Mouse (Mus musculus) hindbrain, embryonic 10.5 days (tissue): Measurements from ENCODE around the gene Atp6v1g2. TPM values are rescaled to one million over a fixed set of nuclear protein-coding genes. Genes with fewer than 3 reads are reported as not detected.

Experiments
- DNase-seq: peaks from one replicate; pipeline ENCODE4 v3.0.0-alpha.2; 2017; ENCODE audit warnings: low spot score
- H3K27ac ChIP-seq: fragments of 300-500 bp; sonication (generic); 2 replicates; pipeline ENCODE4 v1.5.1; 2016; ENCODE audit warnings: mild to moderate bottlenecking, moderate library complexity
- H3K27me3 ChIP-seq: fragments of 300-500 bp; sonication (generic); 2 replicates; pipeline ENCODE4 v1.6.1; 2016; ENCODE audit warnings: mild to moderate bottlenecking; ENCODE audit not compliant: poor library complexity, insufficient read depth, severe bottlenecking
- H3K36me3 ChIP-seq: fragments of 300-500 bp; sonication (generic); 2 replicates; pipeline ENCODE4 v1.6.1; 2016; ENCODE audit warnings: mild to moderate bottlenecking, moderate library complexity
- H3K4me1 ChIP-seq: fragments of 300-500 bp; sonication (generic); replicated peaks from 2 replicates; pipeline ENCODE4 v1.6.1; 2016; ENCODE audit warnings: mild to moderate bottlenecking
- H3K4me3 ChIP-seq: fragments of 300-500 bp; sonication (generic); 2 replicates; pipeline ENCODE4 v1.5.1; 2016; ENCODE audit warnings: mild to moderate bottlenecking, moderate library complexity
- H3K9me3 ChIP-seq: fragments of 300-500 bp; sonication (generic); 2 replicates; pipeline ENCODE4 v1.6.1; 2016; ENCODE audit warnings: mild to moderate bottlenecking, moderate library complexity
- WGBS: fragments of 180-500 bp; shearing (Covaris S2); methylation state at CpG from one replicate; pipeline ENCODE4 v1.1.7; 2016; 5-methylcytosine and 5-hydroxymethylcytosine counted together
- polyA plus RNA-seq: library from polyadenylated mRNA; unstranded; fragments of >200 nt; fragmentation: Nextera tagmentation; extraction: Ambion mirVana; gene quantifications from 2 replicates; pipeline ENCODE4 v1.2.1, GENCODE M21; 2016

Atp6v1g2 gene
- polyA plus RNA-seq, 1 experiment from 2014 or later: 12.9 TPM

DNA sequence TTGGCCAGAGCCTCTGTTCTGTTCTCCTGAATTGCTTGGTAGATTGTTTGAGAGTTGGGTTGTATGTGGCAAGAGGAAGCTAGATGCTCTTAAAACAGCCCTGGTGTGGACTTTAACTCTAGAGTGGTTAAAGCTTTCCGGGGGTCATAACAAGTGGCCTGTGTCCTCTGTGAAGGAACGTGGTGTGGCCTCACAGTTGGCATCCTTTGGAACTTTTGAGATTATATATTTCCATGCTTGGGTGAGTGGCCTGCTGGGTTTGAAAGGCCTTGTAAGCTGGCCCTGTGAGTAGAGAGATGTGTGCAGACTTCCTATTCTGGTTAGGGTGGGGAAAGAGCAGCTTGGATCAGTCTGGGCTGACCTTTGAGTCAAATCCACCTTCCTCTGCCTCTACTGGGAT is 11.5 kb downstream of the Atp6v1g2 start:
- Histone ChIP-seq H3K27me3 (no peaks in the 10 kb centered on the region), H3K27ac (no peak overlapping the region), H3K36me3 (peaks cover 71% of the 10 kb centered on the region), H3K9me3 (no peaks in the 10 kb centered on the region), H3K4me1 (peaks cover 48% of the 10 kb centered on the region), H3K4me3 (peak overlapping the region; percentile 95)
- 90% methylated on average over 2 of the region's 2 CpGs for WGBS
- no peak for DNase-seq

DNA sequence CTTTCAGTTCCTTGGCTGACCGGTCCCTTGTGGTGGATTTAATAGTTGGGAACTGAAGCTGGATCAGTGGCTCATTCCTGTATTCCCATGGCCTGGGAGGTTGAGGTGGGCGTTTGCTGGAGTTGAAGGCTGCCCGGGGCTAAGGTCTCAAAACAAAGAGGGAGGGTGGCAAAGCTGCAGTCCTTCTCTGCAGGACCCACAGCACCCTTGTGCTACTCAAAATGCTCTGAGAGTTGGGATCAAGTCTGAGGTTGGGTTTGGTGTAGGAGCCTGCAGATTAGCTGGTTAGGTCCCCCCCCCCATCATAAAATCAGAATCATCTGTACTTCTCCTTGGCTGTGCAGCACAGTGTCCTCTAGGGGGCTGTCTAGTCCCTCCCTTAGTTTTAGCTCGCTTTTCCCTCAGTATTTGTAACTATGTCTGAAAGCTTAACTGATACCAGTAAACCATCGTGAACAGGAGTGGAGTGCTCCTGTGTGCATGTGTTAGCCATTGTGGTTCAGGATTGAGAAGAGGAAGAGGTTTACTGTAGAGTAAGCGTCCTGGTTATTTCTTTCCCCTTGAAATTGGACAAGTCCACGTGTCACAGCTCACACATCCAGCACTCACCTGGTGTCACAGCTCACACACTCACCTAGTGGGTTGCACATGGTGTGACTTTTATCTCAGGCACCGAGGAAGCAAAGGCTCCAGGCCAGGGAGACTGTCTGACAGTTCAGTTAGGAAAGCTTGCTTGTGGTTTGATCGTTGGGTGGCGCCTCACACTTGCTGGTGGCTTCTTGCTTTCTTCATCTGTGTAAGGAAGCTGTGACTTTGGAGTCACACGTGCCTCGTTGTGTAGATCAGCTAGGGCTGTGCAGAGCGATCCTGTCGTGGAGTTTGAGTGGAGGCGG is 12.5 kb downstream of the Atp6v1g2 start:
- no peak for DNase-seq
- no peaks in the 10 kb centered on the region for H3K9me3 ChIP-seq
- no peak overlapping the region for H3K27ac ChIP-seq
- peaks cover 81% of the 10 kb centered on the region for H3K36me3 ChIP-seq
- 90% methylated on average over 15 of the region's 15 CpGs for WGBS
- peaks cover 38% of the 10 kb centered on the region for H3K4me1 ChIP-seq
- H3K4me3 ChIP-seq: peak overlapping the region; percentile 95; the same call in 1 of the 2 replicates
- no peaks in the 10 kb centered on the region for H3K27me3 ChIP-seq

DNA sequence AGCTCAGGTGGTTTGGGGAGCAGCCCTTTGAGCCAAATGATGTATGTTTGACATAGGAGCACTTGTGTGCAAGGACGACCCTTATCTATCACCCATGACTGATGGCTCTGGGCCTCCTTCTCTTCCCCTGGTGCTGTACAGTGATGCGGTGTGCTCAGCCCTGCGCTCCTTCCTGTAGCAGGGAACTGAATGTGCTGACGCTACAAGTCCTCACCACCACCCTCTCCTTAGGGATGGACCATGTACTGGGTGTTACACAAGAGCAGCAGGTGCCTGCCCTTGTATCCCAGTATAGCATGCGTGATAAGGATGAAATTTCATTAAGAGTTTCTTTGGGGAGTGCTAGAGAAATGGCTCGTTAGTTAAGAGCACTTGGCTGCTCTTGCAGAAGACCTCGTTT is 13.7 kb downstream of the Atp6v1g2 start:
- 94% methylated on average over 7 of the region's 7 CpGs for WGBS
- H3K27ac ChIP-seq: no peak overlapping the region
- peaks cover 37% of the 10 kb centered on the region for H3K4me1 ChIP-seq
- no peak for DNase-seq
- H3K36me3 ChIP-seq: peaks cover 92% of the 10 kb centered on the region
- no peaks in the 10 kb centered on the region for H3K27me3 ChIP-seq
- no peak overlapping the region for H3K4me3 ChIP-seq
- H3K9me3 ChIP-seq: no peaks in the 10 kb centered on the region

DNA sequence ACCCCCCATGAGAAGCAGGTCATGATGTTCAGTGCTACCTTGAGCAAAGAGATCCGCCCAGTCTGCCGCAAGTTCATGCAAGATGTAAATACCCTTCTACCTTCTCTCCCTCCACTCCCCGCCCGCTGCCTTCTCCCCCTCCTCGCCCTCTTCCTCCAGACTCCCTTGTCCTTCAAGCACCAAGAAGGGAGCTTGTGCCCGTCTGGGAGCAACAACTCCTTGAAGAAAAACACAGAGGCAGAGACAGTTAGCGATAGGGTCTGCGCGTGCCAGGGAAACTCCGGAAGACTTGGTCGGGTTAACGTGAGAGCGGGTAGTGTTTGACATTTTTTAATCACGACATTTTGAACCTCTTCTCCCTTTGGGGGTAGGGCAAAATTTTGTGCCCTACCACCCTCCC is 15.5 kb downstream of the Atp6v1g2 start:
- Histone ChIP-seq H3K9me3 (no peaks in the 10 kb centered on the region), H3K27ac (no peak overlapping the region), H3K4me1 (peaks cover 27% of the 10 kb centered on the region), H3K27me3 (no peaks in the 10 kb centered on the region), H3K4me3 (no peak overlapping the region), H3K36me3 (peaks cover 99% of the 10 kb centered on the region)
- 91% methylated on average over 14 of the region's 14 CpGs for WGBS
- DNase-seq: no peak

DNA sequence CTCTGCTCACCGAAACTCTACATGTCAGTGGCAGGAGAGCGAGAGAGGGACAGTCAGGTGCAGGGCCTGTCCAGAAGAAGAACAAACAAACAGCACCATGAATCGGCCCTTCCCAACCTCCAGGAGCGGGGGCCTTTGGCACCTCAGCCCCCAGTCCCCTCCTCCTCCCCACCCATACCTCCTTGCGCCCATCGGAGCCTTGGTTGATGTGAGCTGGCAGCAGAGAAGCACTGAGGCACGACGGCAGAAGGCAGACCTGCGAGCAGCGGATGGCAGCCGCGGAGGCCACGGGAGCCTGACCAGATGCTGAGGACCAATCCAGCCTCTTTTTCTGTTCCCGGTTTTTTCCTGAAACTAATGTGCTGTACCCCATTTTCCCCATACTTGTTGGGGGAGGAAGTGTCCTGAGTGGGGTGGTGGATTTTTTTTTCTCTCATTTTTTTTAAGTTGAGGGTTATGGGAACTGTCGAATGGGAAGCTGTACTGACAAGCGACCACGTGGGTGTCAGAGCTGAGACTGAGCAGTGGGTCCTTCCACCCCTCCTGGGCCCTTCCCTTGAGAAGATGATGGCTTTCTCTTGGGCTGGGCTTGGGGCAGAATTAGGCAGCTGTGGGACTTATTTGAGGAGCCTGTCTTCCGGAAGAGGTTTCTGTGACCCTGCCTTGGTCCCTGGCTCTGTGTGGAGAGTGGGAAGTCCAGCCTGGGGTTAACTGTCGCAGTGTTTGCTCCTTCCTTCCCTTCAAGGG is 16.2 kb downstream of the Atp6v1g2 start:
- no peak overlapping the region for H3K4me3 ChIP-seq
- 89% methylated on average over 19 of the region's 19 CpGs for WGBS
- H3K9me3 ChIP-seq: no peaks in the 10 kb centered on the region
- peaks cover 20% of the 10 kb centered on the region for H3K4me1 ChIP-seq
- no peak for DNase-seq
- no peak overlapping the region for H3K27ac ChIP-seq
- H3K27me3 ChIP-seq: no peaks in the 10 kb centered on the region
- H3K36me3 ChIP-seq: peaks cover 99% of the 10 kb centered on the region

DNA sequence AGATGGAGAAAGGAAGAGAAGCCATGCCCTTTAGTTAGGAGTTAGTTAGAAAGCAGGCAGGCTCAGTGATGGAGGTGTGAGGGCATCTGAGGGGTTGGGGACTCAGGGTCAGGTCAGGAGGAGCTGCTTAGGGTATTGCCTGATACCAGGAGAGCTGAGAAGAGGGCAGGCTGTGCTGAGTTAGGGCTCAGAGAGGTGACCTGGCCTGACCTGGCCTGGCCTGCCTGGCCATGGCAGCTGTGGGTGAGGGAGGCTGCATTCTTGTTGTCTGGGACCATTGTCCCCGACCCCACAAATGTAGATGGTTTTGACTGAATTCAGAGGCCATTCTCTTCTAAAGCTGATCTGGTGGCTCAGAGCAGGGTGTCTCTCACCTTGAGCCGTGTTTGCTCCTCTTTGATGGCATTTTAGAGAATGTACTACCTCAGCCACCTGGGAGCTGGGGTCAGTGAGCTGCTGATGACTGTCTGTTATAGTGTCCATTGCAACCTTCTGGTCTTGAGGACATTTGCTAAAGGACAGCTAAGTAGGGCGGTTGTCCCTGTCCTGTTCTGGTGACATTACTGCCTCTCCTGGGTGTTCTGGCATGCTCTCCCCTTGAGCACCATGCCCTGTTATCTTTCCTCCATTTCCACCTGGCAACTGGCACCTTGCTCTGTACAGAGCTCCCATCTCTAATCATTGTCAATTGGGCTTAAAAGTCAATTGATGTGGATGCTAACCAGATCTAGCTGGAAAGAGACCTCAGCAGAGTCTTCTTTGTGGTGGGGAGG is 17.1 kb downstream of the Atp6v1g2 start:
- H3K4me1 ChIP-seq: peaks cover 11% of the 10 kb centered on the region
- WGBS: 91% methylated on average over 3 of the region's 3 CpGs
- H3K36me3 ChIP-seq: peaks cover 91% of the 10 kb centered on the region
- DNase-seq: no peak
- H3K27ac ChIP-seq: no peak overlapping the region
- H3K27me3 ChIP-seq: no peaks in the 10 kb centered on the region
- no peaks in the 10 kb centered on the region for H3K9me3 ChIP-seq
- H3K4me3 ChIP-seq: no peak overlapping the region

DNA sequence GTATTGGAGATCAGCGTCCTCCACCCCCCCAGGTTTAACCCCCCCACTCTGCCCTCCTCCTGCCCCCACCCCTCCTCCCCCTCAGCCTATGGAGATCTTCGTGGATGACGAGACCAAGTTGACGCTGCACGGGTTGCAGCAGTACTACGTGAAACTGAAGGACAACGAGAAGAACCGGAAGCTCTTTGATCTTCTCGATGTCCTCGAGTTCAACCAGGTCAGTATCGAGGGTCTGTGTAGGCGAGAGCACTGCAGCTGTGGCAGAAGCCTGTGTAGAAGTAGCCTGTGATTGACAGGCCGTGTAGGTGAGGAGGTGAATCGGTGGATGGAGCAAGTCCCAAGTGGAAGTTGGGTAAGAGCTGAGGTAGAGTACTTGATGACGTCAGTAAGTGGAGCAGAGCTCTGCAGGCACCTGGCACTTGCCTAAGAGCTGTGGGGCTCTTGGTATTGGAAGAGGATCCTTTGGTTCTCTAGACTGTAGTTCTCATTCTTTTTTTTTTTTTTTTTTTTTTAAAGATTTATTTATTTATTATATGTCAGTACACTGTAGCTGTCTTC is 17.8 kb downstream of the Atp6v1g2 start:
- DNase-seq: no peak
- Histone ChIP-seq H3K27me3 (no peaks in the 10 kb centered on the region), H3K4me1 (peaks cover 4% of the 10 kb centered on the region), H3K27ac (no peak overlapping the region), H3K9me3 (no peaks in the 10 kb centered on the region), H3K36me3 (peaks cover 84% of the 10 kb centered on the region), H3K4me3 (no peak overlapping the region)
- WGBS: 89% methylated on average over 15 of the region's 15 CpGs

DNA sequence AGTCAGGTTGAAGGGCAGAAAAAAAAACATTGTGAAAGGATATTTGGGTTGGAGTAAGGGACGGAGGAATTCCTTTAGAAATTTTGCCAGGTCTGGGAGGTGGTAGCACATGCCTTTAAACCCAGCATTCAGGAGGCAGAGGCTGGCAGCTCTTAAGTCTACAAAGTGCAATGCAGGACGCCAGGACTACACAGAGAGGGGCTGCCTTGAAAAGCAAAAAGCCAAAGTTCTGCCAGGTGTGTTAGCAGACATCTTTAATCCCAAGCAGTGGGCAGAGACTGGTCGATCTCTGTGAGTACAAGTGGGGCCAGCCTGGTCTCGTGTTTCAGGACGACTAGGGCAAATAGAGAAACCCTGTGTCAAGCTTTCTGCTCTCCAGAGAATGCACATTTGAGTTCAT is 18.5 kb downstream of the Atp6v1g2 start:
- Histone ChIP-seq H3K9me3 (no peaks in the 10 kb centered on the region), H3K4me3 (no peak overlapping the region), H3K36me3 (peaks cover 77% of the 10 kb centered on the region), H3K27me3 (0 out of 2 replicates have a peak, but pooled peaks cover 5% of the 10 kb centered on the region), H3K27ac (no peak overlapping the region), H3K4me1 (no peaks in the 10 kb centered on the region)
- WGBS: 87% methylated on average over 5 of the region's 5 CpGs
- DNase-seq: no peak

DNA sequence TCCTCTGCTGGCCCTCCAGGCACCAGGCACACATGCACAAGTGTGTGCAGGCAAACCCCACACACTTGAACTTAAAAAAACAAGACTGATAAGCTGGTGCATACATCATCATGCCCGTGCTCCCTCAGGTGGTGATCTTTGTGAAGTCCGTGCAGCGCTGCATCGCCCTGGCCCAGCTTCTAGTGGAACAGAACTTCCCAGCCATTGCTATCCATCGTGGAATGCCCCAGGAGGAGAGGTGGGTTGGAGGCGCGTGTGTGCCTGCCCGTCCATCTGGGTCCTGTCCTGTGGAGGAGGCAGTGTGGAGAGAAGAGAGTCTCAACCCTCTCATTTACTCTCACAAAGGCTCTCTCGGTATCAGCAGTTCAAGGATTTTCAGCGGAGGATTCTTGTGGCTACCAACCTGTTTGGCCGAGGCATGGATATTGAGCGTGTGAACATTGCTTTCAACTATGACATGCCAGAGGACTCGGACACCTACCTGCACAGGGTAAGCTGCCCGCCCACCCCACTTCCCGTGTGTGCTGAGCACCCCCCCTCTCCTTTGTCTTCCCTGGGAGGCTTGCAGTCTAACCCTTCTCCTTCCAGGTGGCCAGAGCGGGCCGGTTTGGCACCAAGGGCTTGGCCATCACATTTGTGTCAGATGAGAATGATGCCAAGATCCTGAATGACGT is 19.3 kb downstream of the Atp6v1g2 start:
- peak; percentile 15 for DNase-seq
- H3K27me3 ChIP-seq: peaks cover 6% of the 10 kb centered on the region; the same call in 1 of the 2 replicates

DNA sequence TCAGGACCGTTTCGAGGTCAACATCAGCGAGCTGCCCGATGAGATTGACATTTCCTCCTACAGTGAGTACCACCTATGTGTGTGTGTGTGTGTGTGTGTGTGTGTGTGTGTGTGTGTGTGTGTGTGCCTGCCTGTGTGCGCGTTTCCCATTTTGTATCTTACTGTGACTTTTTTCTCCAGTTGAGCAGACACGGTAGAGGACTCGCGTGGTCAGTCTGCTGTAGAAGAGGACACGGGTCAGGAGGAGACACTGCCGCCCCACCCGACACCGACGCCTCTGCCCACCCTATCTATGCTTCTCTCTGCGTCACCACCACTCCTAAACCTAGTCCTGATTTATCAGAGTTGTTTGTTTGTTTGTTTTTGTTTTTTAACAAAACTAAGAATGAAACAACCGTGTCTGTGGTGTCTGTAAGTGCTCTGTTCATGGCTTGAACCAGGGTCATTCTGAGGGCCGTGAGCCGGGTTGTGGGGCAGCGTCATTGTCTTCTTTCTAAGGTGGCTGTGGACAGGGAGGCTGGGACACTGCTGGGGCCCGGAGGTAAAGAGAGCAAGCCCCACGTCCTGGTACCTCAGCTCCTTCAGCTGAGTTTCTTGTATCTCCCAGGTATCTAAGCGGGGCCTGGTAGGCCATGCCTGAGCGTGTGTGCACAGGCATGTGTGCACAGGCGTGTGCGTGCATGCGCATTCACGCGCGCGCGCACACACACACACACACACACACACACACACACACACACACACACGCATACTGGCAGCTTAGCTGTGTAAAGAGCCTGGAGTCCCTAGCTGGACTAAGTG is 20.0 kb downstream of the Atp6v1g2 start:
- Histone ChIP-seq H3K9me3 (no peaks in the 10 kb centered on the region), H3K27ac (no peak overlapping the region), H3K4me3 (no peak overlapping the region), H3K4me1 (peaks cover 4% of the 10 kb centered on the region), H3K27me3 (peaks cover 8% of the 10 kb centered on the region; the same call in 1 of the 2 replicates), H3K36me3 (peaks cover 61% of the 10 kb centered on the region)
- 90% methylated on average over 32 of the region's 32 CpGs for WGBS
- peak; percentile 4 for DNase-seq

More for the DNA sequence above, 19.3 kb downstream of the Atp6v1g2 start:
- Histone ChIP-seq H3K4me3 (no peak overlapping the region), H3K9me3 (no peaks in the 10 kb centered on the region), H3K27ac (no peak overlapping the region), H3K4me1 (peaks cover under 1% of the 10 kb centered on the region), H3K36me3 (peaks cover 69% of the 10 kb centered on the region)
- 90% methylated on average over 18 of the region's 18 CpGs for whole genome bisulfite sequencing

DNA sequence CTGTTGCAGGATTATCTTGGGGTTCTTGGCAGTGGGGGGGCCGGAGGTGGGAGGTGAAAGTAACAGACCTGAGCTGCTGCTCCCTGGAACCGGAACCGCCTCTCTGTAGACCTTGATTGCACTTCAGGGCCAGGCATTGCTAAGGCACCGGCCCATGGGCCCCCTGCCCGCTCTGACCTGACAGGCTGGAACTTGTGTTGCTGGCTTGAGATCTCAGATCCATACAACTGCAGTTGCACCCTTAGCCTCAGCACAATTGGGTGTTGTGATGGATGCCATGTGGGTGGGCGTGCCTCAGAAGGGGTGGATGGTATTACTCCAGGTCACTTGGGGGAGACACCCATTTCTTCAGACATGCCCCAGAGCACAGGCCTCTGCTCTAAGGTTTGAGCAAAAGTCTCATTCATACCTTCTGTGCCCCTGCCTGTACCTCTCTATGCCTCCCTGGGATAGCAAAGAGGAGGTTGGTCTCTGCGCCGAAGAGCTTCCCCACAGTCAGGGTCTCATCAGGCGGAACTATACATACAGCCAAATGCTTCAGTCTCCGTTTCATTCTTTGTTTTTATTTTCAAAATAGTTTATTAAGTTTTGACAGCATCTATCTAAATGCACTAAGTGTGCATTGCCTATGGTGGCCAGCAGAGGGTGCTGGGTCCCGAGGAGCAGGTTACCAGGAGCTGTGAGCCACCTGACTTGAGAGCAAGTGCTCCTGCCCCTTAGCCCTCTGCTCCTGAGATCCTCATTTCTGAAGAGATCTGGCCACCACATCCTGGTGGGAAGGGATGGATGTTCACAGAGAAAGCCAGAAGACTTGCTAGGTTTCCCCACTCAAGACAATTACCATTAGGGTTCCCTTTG is 21.0 kb downstream of the Atp6v1g2 start:
- 60% methylated on average over 11 of the region's 11 CpGs for WGBS
- no peak overlapping the region for H3K27ac ChIP-seq
- peaks cover 4% of the 10 kb centered on the region for H3K4me1 ChIP-seq
- no peaks in the 10 kb centered on the region for H3K9me3 ChIP-seq
- H3K27me3 ChIP-seq: peaks cover 8% of the 10 kb centered on the region; the same call in 1 of the 2 replicates
- peaks cover 52% of the 10 kb centered on the region for H3K36me3 ChIP-seq
- DNase-seq: peak; percentile 67
- H3K4me3 ChIP-seq: no peak overlapping the region
